Mouse (Mus musculus) forebrain, embryonic 14.5 days (tissue): ENCODE data around the gene Maff. TPM values are rescaled to one million over a fixed set of nuclear protein-coding genes. Genes with fewer than 3 reads are reported as not detected.
A peak's percentile ranks its signal among the peaks of the same experiment; 100 is the strongest.

Experiments used
- ATAC-seq: fragments of 200-750 bp; cut with Nextera tagmentation; 2 replicates; pipeline ENCODE4 v1.8.0; 2017; ENCODE audit warnings: mild to moderate bottlenecking, moderate library complexity
- DNase-seq: peaks from one replicate; pipeline ENCODE4 v3.0.0-alpha.2; 2015; ENCODE audit warnings: low spot score
- H3K27ac ChIP-seq: fragments of 300-500 bp; sonication (generic); 2 replicates; pipeline ENCODE4 v1.5.1; 2014; ENCODE audit warnings: low read depth, mild to moderate bottlenecking, control low read depth, low read length, moderate library complexity
- H3K27me3 ChIP-seq: fragments of 300-500 bp; sonication (generic); replicated peaks from 2 replicates; pipeline ENCODE4 v1.6.1; 2014; ENCODE audit warnings: low read length, control low read depth, mixed read lengths; ENCODE audit not compliant: control insufficient read depth, insufficient read depth
- H3K36me3 ChIP-seq: fragments of 300-500 bp; sonication (generic); 2 replicates; pipeline ENCODE4 v1.6.1; 2014; ENCODE audit warnings: low read length, control low read depth; ENCODE audit not compliant: control insufficient read depth, insufficient read depth
- H3K4me1 ChIP-seq: fragments of 300-500 bp; sonication (generic); 2 replicates; pipeline ENCODE4 v1.6.1; 2014; ENCODE audit warnings: antibody characterized with exemption, low read length, control low read depth; ENCODE audit not compliant: control insufficient read depth, insufficient read depth
- H3K4me2 ChIP-seq: fragments of 300-500 bp; sonication (generic); 2 replicates; pipeline ENCODE4 v1.6.1; 2014; ENCODE audit warnings: mild to moderate bottlenecking, control low read depth, low read length
- H3K4me3 ChIP-seq: fragments of 300-500 bp; sonication (generic); 2 replicates; pipeline ENCODE4 v1.5.1; 2014; ENCODE audit warnings: low read depth, low read length, control low read depth
- H3K9ac ChIP-seq: fragments of 300-500 bp; sonication (generic); 2 replicates; pipeline ENCODE4 v1.6.1; 2014; ENCODE audit warnings: mild to moderate bottlenecking, low read length, control low read depth, moderate library complexity
- H3K9me3 ChIP-seq: fragments of 300-500 bp; sonication (generic); replicated peaks from 2 replicates; pipeline ENCODE4 v1.6.1; 2016; ENCODE audit warnings: low read length, control low read depth, mixed read lengths; ENCODE audit not compliant: control insufficient read depth
- WGBS: fragments of 180-500 bp; shearing (Covaris S2); extraction: QIAGEN DNeasy Blood & Tissue Kit; methylation state at CpG from one replicate; pipeline ENCODE4 v1.1.7; 2014; 5-methylcytosine and 5-hydroxymethylcytosine counted together
- polyA plus RNA-seq: library from polyadenylated mRNA; unstranded; fragments of >200 nt; fragmentation: Nextera tagmentation; extraction: Ambion mirVana; gene quantifications from 2 replicates; pipeline ENCODE4 v1.2.1, GENCODE M21; 2014

Maff gene
- polyA plus RNA-seq, 1 experiment from 2014 or later: 1.6 TPM

DNA sequence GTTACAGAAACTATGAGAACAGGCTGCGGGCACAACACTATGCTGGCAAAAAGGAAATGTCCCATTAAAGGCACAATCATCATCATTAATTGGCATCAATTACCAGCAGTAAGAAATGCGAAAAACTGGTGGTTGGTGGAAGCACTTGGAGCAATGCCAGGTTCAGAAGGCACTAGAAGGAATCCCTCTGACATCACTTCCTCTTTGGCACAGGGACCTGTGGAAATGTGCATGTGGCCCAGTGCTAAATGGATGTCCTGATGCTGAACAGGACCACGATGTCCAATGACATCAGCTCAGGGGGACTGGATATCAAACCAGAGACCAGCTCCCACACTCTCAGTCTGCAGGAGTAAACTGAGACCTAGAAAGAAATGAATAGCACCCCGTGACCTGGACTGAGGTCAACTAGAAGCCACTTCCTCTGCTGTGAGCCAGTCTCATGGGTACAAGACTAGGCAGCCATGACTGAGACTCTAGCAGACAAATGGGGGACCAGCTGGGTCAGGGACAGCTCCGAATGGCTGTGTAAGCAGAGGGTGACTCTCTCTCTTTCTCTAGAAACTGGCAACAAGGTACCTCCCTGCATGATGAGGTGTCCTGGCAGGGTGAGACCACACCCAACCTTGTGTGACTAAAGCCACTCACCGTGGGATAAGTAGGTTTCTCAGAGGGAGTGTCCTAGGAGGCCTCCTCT, 3.6 kb upstream of the Maff start:
- ATAC-seq (no peak), DNase-seq (no peak)
- H3K36me3 ChIP-seq: no peaks in the 10 kb centered on the region
- no peak overlapping the region for H3K9ac ChIP-seq
- 0 out of 2 replicates have a peak, but pooled peaks cover 2% of the 10 kb centered on the region for H3K27me3 ChIP-seq
- no peaks in the 10 kb centered on the region for H3K4me1 ChIP-seq
- no peak overlapping the region for H3K4me2 ChIP-seq
- no peaks in the 10 kb centered on the region for H3K9me3 ChIP-seq
- H3K4me3 ChIP-seq: no peak overlapping the region
- WGBS: 72% methylated on average over 6 of the region's 6 CpGs
- no peak overlapping the region for H3K27ac ChIP-seq

DNA sequence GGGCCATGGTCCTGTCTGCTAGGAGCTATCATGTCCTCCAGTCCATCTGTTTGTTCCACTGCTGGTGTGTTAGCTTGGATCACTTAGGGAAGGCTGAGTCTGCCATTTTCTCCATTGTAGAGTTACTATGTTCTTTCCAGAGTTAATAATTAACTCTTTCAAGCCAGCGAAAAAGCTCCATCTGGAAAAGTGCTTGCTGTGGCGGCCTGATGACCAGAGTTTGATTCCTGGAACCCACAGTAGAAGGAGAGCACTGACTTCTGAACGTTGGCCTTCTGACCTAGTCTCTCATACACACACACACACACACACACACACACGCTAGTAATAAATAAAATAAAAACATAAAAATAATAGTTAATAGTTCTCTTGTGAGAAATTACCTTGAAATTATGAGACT, 1.8 kb upstream of the Maff start:
- Histone ChIP-seq H3K36me3 (no peaks in the 10 kb centered on the region), H3K9ac (no peak overlapping the region), H3K4me3 (no peak overlapping the region), H3K27ac (no peak overlapping the region), H3K27me3 (0 out of 2 replicates have a peak, but pooled peaks cover 2% of the 10 kb centered on the region), H3K4me1 (no peaks in the 10 kb centered on the region), H3K4me2 (no peak overlapping the region), H3K9me3 (no peaks in the 10 kb centered on the region)
- WGBS: 80% methylated on average over 4 of the region's 4 CpGs
- ATAC-seq (no peak), DNase-seq (no peak)

DNA sequence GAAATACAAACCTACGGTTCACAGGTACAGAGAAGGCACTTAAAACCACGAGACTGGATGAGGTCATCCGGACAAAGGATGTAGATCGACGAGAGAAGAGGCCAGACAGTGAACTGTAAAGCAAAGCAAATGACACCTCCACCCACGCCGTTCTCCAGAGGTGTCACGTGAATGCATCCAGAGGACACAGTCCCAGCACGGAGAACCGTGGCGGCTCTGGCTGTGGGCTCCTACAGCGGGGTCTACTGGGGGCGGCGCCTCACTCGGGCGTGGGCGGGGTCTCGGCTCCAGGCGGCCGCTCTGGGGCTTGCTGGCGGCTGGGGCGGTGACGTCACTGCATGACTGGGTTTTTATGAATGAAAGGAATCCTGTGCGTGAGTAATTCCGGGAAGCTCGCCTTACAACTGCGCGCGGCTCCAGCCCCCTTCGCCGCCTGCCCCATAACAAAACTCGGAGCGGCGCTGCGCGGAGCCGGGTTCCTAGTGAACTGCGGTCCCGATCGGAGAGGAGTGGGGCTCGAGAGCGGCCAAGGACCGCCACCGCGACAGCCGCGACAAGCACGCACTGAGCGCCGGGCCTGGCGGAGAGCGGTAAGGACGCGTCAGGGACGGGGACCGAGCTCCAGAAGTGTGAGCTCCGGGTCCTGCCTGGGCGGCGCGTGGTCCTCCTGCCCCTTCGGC, 884 bp downstream of the Maff start:
- peak; percentile 98 for DNase-seq
- Histone ChIP-seq H3K27me3 (0 out of 2 replicates have a peak, but pooled peaks cover 7% of the 10 kb centered on the region), H3K4me2 (peak overlapping the region; percentile 95), H3K4me3 (peak overlapping the region; percentile 82), H3K4me1 (no peaks in the 10 kb centered on the region), H3K36me3 (no peaks in the 10 kb centered on the region), H3K9ac (peak overlapping the region; percentile 71), H3K27ac (peak overlapping the region; percentile 78), H3K9me3 (no peaks in the 10 kb centered on the region)
- ATAC-seq: peak; percentile 96
- WGBS: under 1% methylated on average over 59 of the region's 61 CpGs

DNA sequence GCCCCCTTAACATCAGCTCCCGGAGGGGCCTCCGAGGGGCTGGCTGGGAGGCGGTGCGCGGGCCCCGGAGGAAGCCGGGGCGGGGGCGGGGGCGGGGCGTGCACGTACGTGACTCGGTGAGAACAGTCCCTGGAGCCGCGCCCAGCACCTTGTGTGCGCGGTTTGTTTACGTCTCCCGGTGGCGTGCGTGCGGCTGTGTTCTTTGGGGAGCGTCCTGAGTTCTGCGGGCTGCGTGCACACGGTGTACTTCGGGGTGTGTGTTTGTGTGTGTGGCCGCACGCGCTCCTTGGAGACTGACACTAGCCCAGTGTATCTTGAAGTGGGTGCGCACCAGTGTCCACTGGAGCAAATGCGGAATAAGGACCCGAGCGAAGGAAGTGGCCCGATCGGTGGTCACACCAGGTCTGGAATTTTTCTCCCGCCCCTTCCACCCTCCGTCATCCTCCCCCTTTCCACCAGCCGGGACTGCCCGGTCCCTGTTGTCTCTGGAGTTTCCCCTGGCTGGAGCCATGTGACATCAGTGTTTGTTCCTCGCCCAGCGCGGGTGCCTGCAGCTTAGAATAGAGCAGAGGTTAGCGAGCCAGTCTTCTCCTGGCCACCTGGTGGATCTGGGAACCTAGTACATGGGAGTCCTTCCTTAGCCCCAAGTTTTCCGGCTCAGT, 1.6 kb downstream of the Maff start:
- peak; percentile 79 for DNase-seq
- ATAC-seq: peak; percentile 73
- Histone ChIP-seq H3K4me3 (peak overlapping the region; percentile 82), H3K4me2 (peak overlapping the region; percentile 95), H3K27ac (peak overlapping the region; percentile 78), H3K4me1 (no peaks in the 10 kb centered on the region), H3K27me3 (0 out of 2 replicates have a peak, but pooled peaks cover 7% of the 10 kb centered on the region), H3K9ac (peak overlapping the region; percentile 71), H3K9me3 (no peaks in the 10 kb centered on the region), H3K36me3 (no peaks in the 10 kb centered on the region)
- 2% methylated on average over 43 of the region's 46 CpGs for WGBS

DNA sequence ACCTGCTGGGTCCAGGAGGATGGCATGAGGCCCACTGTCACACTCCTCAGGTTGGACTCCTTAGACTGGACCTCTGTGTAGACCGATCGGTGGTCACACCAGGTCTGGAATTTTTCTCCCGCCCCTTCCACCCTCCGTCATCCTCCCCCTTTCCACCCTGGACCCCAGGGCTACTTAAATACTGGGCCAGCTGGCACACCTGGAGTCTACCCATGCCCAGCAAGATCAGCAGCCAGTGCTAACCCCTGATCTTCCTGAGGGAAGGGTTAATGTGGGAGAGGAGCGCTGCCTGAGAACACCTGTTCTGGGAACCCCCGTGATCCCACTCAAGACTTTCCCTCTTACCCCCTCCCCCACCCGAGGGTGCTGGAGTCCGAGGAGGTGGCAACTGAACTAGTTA, 2.2 kb downstream of the Maff start:
- no peaks in the 10 kb centered on the region for H3K4me1 ChIP-seq
- ATAC-seq (no peak), DNase-seq (no peak)
- WGBS: 60% methylated on average over 8 of the region's 8 CpGs
- H3K27ac ChIP-seq: no peak overlapping the region
- peak overlapping the region; percentile 82; the same call in 1 of the 2 replicates for H3K4me3 ChIP-seq
- no peaks in the 10 kb centered on the region for H3K36me3 ChIP-seq
- H3K4me2 ChIP-seq: peak overlapping the region; percentile 95
- H3K9me3 ChIP-seq: no peaks in the 10 kb centered on the region
- H3K9ac ChIP-seq: peak overlapping the region; percentile 71; the same call in 1 of the 2 replicates
- H3K27me3 ChIP-seq: 0 out of 2 replicates have a peak, but pooled peaks cover 6% of the 10 kb centered on the region

DNA sequence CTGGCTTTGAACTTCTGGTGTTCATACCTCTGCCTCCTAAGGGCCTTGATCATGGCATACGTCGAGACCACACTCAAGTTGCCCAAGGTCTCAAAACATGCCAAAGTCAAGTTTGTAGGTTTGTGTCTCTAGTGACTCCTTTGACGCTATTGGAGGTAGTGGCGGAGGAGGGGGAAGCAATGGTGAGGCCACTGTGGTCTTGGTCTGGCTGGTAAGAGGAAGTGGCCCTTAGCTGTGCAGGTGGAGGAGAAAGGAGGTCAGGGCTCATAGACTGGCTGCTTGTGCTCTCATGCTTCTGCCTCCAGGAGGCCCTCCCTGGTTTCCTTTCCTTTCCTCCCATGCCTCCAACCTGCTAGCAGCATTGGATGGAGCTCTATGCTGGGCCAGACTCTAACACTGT, 4.4 kb downstream of the Maff start:
- Histone ChIP-seq H3K4me2 (no peak overlapping the region), H3K9me3 (no peaks in the 10 kb centered on the region), H3K4me1 (no peaks in the 10 kb centered on the region), H3K9ac (no peak overlapping the region), H3K36me3 (no peaks in the 10 kb centered on the region), H3K4me3 (no peak overlapping the region), H3K27me3 (0 out of 2 replicates have a peak, but pooled peaks cover 6% of the 10 kb centered on the region), H3K27ac (no peak overlapping the region)
- DNase-seq: no peak
- ATAC-seq: no peak
- 92% methylated on average over 4 of the region's 4 CpGs for WGBS

DNA sequence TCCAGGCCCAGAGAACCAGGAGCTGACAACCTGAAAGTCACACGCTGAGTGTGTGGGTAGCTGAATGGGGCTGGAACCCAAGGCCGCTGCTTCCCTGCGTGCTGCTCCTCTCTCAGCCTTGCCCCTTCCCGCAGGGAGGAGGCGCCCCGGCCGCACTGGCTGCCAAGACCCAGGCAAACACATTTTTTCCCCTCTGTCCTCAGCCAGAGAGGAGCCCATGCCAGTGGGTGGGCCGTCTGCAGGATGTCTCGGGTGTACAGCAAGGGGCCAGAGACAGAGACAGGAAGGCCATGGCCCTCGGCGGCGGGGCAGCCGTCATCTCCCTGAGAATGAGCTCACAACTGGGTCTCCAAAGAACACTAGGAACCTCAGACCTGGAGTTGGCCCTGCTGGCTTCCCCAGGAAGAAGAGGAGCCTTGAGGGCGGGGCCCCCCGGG, 4.9 kb downstream of the Maff start:
- Histone ChIP-seq H3K27ac (no peak overlapping the region), H3K4me2 (no peak overlapping the region), H3K4me3 (no peak overlapping the region), H3K4me1 (no peaks in the 10 kb centered on the region), H3K27me3 (peaks cover 9% of the 10 kb centered on the region), H3K9ac (no peak overlapping the region), H3K9me3 (no peaks in the 10 kb centered on the region), H3K36me3 (no peaks in the 10 kb centered on the region)
- DNase-seq (no peak), ATAC-seq (no peak)
- WGBS: 36% methylated on average over 15 of the region's 15 CpGs

DNA sequence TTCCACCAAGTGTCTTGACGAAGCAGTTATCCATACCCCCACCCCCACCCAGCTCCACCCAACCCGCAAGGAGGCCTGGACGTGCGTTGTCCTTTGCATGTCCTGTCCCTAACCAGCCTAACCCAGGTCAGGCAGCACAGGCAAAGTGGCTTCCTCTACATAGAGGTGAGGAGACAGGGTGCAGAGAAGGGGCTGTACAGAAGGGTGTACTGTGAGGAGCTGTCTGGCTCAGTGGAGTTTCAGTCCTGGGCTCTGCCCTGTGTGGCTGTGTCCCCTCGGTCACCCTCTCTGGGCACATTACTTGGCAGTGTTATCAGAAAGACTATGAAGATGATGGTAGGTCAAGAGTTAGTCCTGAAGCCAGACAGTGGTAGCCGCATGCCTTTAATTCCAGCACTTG, 6.1 kb downstream of the Maff start:
- peaks cover 12% of the 10 kb centered on the region for H3K27me3 ChIP-seq
- 77% methylated on average over 6 of the region's 6 CpGs for WGBS
- no peak for ATAC-seq
- DNase-seq: no peak
- no peaks in the 10 kb centered on the region for H3K9me3 ChIP-seq
- H3K36me3 ChIP-seq: no peaks in the 10 kb centered on the region
- no peak overlapping the region for H3K4me3 ChIP-seq
- H3K27ac ChIP-seq: no peak overlapping the region
- H3K9ac ChIP-seq: no peak overlapping the region
- H3K4me2 ChIP-seq: no peak overlapping the region
- H3K4me1 ChIP-seq: no peaks in the 10 kb centered on the region
